Mouse (Mus musculus) limb, embryonic 14.5 days (tissue): Measurements from ENCODE around the gene Naa35. TPM values are rescaled to one million over a fixed set of nuclear protein-coding genes. Genes with fewer than 3 reads are reported as not detected.

Experiments
- ATAC-seq: fragments of 200-750 bp; cut with Nextera tagmentation; 2 replicates; pipeline ENCODE4 v1.8.0; 2017; ENCODE audit warnings: low read depth, moderate number of reproducible peaks, moderate TSS enrichment; ENCODE audit not compliant: low FRiP score
- DNase-seq: peaks from one replicate; pipeline ENCODE4 v3.0.0-alpha.2; 2015; ENCODE audit warnings: low spot score
- H3K27ac ChIP-seq: fragments of 300-500 bp; sonication (generic); replicated peaks from 2 replicates; pipeline ENCODE4 v1.5.1; 2014; ENCODE audit warnings: low read depth, mild to moderate bottlenecking, low read length, moderate library complexity, mixed read lengths
- H3K27me3 ChIP-seq: fragments of 300-500 bp; sonication (generic); 2 replicates; pipeline ENCODE4 v1.6.1; 2014; ENCODE audit warnings: low read length, mixed read lengths; ENCODE audit not compliant: control insufficient read depth, insufficient read depth
- H3K36me3 ChIP-seq: fragments of 300-500 bp; sonication (generic); 2 replicates; pipeline ENCODE4 v1.6.1; 2014; ENCODE audit warnings: mild to moderate bottlenecking, low read length, moderate library complexity, mixed read lengths; ENCODE audit not compliant: control insufficient read depth, insufficient read depth
- H3K4me1 ChIP-seq: fragments of 300-500 bp; sonication (generic); 2 replicates; pipeline ENCODE4 v1.6.1; 2014; ENCODE audit warnings: antibody characterized with exemption, low read length, mixed read lengths; ENCODE audit not compliant: control insufficient read depth, insufficient read depth
- H3K4me2 ChIP-seq: fragments of 300-500 bp; sonication (generic); replicated peaks from 2 replicates; pipeline ENCODE4 v1.6.1; 2014; ENCODE audit warnings: low read depth, mild to moderate bottlenecking, low read length, moderate library complexity; ENCODE audit not compliant: severe bottlenecking
- H3K4me3 ChIP-seq: fragments of 300-500 bp; sonication (generic); replicated peaks from 2 replicates; pipeline ENCODE4 v1.5.1; 2014; ENCODE audit warnings: low read length
- H3K9ac ChIP-seq: fragments of 300-500 bp; sonication (generic); 2 replicates; pipeline ENCODE4 v1.6.1; 2014; ENCODE audit warnings: mild to moderate bottlenecking, low read depth, low read length, moderate library complexity; ENCODE audit not compliant: severe bottlenecking
- H3K9me3 ChIP-seq: fragments of 300-500 bp; sonication (generic); 2 replicates; pipeline ENCODE4 v1.6.1; 2016; ENCODE audit warnings: low read length; ENCODE audit not compliant: control insufficient read depth
- POLR2A ChIP-seq: fragments of 200-500 bp; IDR thresholded peaks from 2 replicates; pipeline ENCODE4 v1.8.0; 2012; ENCODE audit warnings: inconsistent platforms, mild to moderate bottlenecking, moderate library complexity, borderline replicate concordance; ENCODE audit not compliant: insufficient read depth, insufficient read length; ENCODE audit errors: extremely low read depth
- WGBS: fragments of 180-500 bp; shearing (Covaris S2); extraction: QIAGEN DNeasy Blood & Tissue Kit; methylation state at CpG from one replicate; pipeline ENCODE4 v1.1.7; 2014; 5-methylcytosine and 5-hydroxymethylcytosine counted together
- polyA plus RNA-seq, 2 experiments: library from polyadenylated mRNA; depleted of rRNA in 1 of 2; stranded (reverse) in 1 of 2; unstranded in 1 of 2; fragments of >200 nt; fragmentation: Nextera tagmentation in 1 of 2; extraction: Ambion mirVana in 1 of 2; gene quantifications; 2 replicates each; pipeline versions ENCODE4 v1.2.1 to v1.2.3; 2012 to 2014

Naa35 gene
- polyA plus RNA-seq, 2 experiments: 68.5 to 88.8 TPM

DNA sequence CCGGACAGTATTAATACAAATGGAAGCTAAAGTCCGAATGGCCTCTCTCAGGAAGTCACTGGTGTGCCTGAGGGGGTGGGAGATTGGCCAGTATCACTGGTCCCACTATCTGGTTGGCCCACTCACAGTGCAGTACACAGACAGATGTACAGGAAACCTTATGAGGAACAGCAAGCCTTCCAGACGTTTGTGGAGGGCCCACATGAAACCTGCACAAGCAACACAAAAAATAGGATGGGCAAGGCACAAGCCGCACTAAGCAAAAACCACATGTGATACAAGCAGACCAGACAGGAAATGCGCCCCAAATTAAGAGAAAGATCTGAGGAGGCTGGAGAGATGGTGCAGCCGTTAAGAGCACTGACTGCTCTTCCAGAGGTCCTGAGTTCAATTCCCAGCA is 87.2 kb downstream of the Naa35 start:
- peaks cover 16% of the 10 kb centered on the region for H3K4me1 ChIP-seq
- ATAC-seq (no peak), DNase-seq (no peak)
- 60% methylated on average over 6 of the region's 6 CpGs for WGBS
- no peaks in the 10 kb centered on the region for H3K9me3 ChIP-seq
- H3K4me3 ChIP-seq: no peak overlapping the region
- no peak for TF ChIP-seq POLR2A
- no peak overlapping the region for H3K27ac ChIP-seq
- no peak overlapping the region for H3K9ac ChIP-seq
- H3K36me3 ChIP-seq: 0 out of 2 replicates have a peak, but pooled peaks cover under 1% of the 10 kb centered on the region
- no peaks in the 10 kb centered on the region for H3K27me3 ChIP-seq
- H3K4me2 ChIP-seq: no peak overlapping the region

DNA sequence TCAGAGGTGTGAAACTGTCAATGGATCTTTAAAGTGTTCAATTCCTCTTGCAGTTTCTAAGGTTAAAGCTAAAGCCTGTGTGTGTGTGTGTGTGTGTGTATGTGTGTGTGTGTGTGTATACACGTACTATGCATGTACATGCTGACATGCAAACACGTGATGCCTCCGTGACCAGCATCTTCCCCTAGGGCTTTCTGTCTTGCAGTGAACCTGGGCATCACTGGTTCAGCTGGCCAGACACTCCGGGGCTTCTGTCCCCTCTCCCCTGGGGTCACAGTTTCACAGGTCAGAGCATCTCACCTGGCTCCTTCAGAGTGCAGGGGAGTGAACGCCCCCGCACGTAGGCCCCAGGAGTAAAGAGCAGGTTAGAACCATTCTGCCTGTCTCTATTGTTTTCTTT is 88.5 kb downstream of the Naa35 start:
- DNase-seq (no peak), ATAC-seq (no peak)
- no peak overlapping the region for H3K4me3 ChIP-seq
- H3K9ac ChIP-seq: no peak overlapping the region
- no peak overlapping the region; the same call in 1 of the 2 replicates for H3K4me2 ChIP-seq
- no peak overlapping the region for H3K27ac ChIP-seq
- no peak for TF ChIP-seq POLR2A
- peaks cover 15% of the 10 kb centered on the region for H3K4me1 ChIP-seq
- no peaks in the 10 kb centered on the region for H3K9me3 ChIP-seq
- WGBS: 50% methylated on average over 7 of the region's 7 CpGs
- no peaks in the 10 kb centered on the region for H3K36me3 ChIP-seq
- no peaks in the 10 kb centered on the region for H3K27me3 ChIP-seq

DNA sequence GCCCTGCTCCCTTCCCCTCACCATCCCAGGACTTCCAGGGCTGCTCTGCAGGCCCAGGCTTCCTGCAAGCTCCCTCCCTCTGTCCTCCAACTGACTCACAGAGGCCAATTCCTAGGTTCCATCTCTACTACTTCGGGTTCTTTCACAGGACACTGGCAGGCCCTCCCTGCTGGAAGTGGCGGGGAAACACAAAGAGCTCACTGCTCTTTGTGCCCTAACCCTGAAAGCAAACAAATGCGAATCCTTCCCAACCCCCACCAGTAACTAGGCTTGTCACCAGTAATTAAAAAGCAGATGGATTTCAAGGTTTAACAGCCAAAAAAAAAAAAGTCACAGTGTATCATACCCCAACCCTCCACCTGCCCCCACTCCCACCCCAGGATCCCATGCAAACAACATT is 89.2 kb downstream of the Naa35 start:
- Histone ChIP-seq H3K9me3 (no peaks in the 10 kb centered on the region), H3K36me3 (no peaks in the 10 kb centered on the region), H3K4me2 (peak overlapping the region; percentile 51), H3K27me3 (no peaks in the 10 kb centered on the region), H3K4me1 (peaks cover 10% of the 10 kb centered on the region), H3K27ac (no peak overlapping the region), H3K9ac (no peak overlapping the region), H3K4me3 (peak overlapping the region; percentile 66)
- WGBS: 18% methylated on average over 3 of the region's 3 CpGs
- no peak for TF ChIP-seq POLR2A
- DNase-seq (no peak), ATAC-seq (no peak)

DNA sequence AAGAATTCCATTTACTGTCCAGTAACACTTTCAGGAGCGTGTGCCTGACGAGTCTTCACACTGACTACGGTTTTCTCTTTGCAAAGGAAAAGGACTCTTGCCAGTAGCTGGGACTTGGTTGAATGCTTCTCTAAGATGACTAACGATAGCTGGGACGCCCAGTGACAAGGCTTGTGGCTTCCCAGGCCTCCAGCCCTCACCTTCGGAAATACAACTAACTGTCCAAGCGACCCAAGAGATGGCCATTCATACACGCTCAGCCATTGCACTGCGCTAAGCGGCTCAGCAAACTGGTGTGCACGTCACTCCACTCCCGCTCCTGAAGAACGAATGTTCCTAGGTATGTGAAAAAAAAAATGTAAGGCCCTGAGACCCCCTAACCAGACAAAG is 89.7 kb downstream of the Naa35 start:
- Histone ChIP-seq H3K4me2 (peak overlapping the region; percentile 51), H3K27me3 (no peaks in the 10 kb centered on the region), H3K9ac (peak overlapping the region; percentile 76), H3K36me3 (no peaks in the 10 kb centered on the region), H3K4me1 (peaks cover 10% of the 10 kb centered on the region), H3K27ac (peak overlapping the region; percentile 78; the same call in 1 of the 2 replicates), H3K4me3 (peak overlapping the region; percentile 66), H3K9me3 (no peaks in the 10 kb centered on the region)
- TF ChIP-seq POLR2A: no peak
- ATAC-seq (no peak), DNase-seq (peak; percentile 31)
- WGBS: 1% methylated on average over 13 of the region's 13 CpGs

DNA sequence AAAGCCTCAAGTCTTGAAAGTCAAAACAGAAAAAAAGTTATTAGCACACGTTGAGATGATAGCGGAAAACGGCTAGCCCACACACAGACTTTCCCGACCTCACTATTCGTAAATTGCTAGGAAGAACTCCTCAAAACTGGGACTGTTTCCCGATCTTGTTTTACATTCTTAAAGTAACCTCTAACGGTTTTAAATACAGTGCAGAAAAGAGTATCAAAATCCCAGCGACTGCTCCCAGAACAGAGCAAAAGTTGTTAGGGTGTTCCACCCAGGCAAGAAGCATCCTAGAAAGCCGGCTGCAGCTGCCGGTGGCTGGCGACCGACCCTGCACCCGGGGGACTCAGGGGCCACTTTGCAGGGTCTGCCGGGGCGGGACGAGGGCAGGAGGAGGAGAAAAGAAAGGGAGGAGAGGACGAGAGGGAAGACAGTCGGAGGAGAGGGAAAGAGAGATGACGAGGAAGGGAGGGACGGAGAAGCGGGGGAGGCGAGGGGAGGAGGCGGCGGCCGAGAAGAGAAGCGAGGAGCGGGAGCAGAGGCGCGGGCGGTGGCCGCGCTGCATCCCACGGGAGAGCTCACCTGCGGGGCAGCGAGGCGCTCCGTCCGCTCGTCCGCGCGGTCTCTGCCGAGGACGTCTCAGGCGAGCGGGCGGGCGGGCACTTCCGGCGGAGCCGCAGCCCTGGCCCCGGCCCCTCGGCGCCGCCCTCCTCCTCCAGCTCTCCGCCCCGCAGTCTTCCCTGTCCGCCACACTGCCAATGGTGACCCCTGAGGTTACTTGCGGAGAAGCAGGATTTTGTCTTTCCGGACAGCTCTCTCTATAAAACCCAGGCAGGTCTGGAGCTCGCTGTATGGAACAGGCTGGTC is 90.3 kb downstream of the Naa35 start, which contains the start of gene Golm1:
Gene Golm1, minus strand, starts transcription at position 661 of the 861 bp plus-strand sequence.
- peak within 1 kb of the TSS; percentile 51 for H3K4me2 ChIP-seq
- H3K27me3 ChIP-seq: no peaks in the 10 kb centered on the region
- TF ChIP-seq POLR2A: 0 out of 2 replicates have a peak, but pooled peaks have one; percentile 28
- WGBS: under 1% methylated on average over 35 of the region's 61 CpGs
- peak within 1 kb of the TSS; percentile 66 for H3K4me3 ChIP-seq
- peaks cover 10% of the 10 kb centered on the region for H3K4me1 ChIP-seq
- H3K36me3 ChIP-seq: no peaks in the 10 kb centered on the region
- no peaks in the 10 kb centered on the region for H3K9me3 ChIP-seq
- H3K27ac ChIP-seq: peak within 1 kb of the TSS; percentile 78
- H3K9ac ChIP-seq: peak within 1 kb of the TSS; percentile 76
- ATAC-seq (peak; percentile 86), DNase-seq (peak; percentile 40)
